ENCODE assay signal across 8 mouse cellular contexts in genomic region chr7:29134693-29135386, GRCm38 (mm10). TPM values are rescaled to one million over a fixed set of nuclear protein-coding genes. Genes with fewer than 3 reads are reported as not detected.
DNase-seq lines count a peak whose midpoint lies in the region; ATAC-seq and TF ChIP-seq lines count a peak whose summit lies in the region.

Gene Rasgrp4, plus strand, starts transcription at chr7:29134851.

- no peak for TF ChIP-seq POLR2A in ES-Bruce4 (IDR thresholded peaks at IDR 0.05; ENCODE audit: insufficient read depth, low read length)
- TF ChIP-seq POLR2A in cerebellum, adult 2 months (IDR thresholded peaks at IDR 0.05; ENCODE audit: borderline replicate concordance, insufficient read depth, low read length), result no peak

- H3K4me2 ChIP-seq in heart, postnatal 0 days (ENCODE audit: low read depth, low read length), result peak within 1 kb of the TSS; percentile 46
- H3K4me2 ChIP-seq in limb, embryonic 15.5 days, result peak within 1 kb of the TSS; percentile 43
- H3K4me2 ChIP-seq in midbrain, embryonic 14.5 days (ENCODE audit: low read length), result peak within 1 kb of the TSS; percentile 52

- no peaks in the 10 kb centered on the region for H3K9me3 ChIP-seq in ES-Bruce4 (replicated peaks; ENCODE audit: control insufficient read depth, insufficient read depth, low read length, poor library complexity, severe bottlenecking)
- H3K9me3 ChIP-seq in heart, postnatal 0 days (replicated peaks; ENCODE audit: control insufficient read depth, low read length), result no peaks in the 10 kb centered on the region
- no peaks in the 10 kb centered on the region for H3K9me3 ChIP-seq in limb, embryonic 15.5 days
- H3K9me3 ChIP-seq in midbrain, embryonic 14.5 days (ENCODE audit: control insufficient read depth, low read length), result no peaks in the 10 kb centered on the region

- no peak for DNase-seq in heart, postnatal 0 days (ENCODE audit: low spot score)
- DNase-seq in midbrain, embryonic 14.5 days, result peak; percentile 48
- DNase-seq in thymus, postnatal 0 days (ENCODE audit: low spot score), result peak; percentile 88
- no peak for DNase-seq in cerebellum, adult 2 months
- no peak for DNase-seq in layer of hippocampus, adult 9-11 months

- no peak within 1 kb of the TSS for H3K27ac ChIP-seq in ES-Bruce4 (ENCODE audit: insufficient read depth, low read length)
- no peak within 1 kb of the TSS; the same call in 1 of the 2 replicates for H3K27ac ChIP-seq in brown adipose tissue, adult 24 weeks (replicated peaks; ENCODE audit: low read depth, low read length)
- H3K27ac ChIP-seq in heart, postnatal 0 days (ENCODE audit: low read depth), result no peak within 1 kb of the TSS
- H3K27ac ChIP-seq in limb, embryonic 15.5 days, result no peak within 1 kb of the TSS
- H3K27ac ChIP-seq in midbrain, embryonic 14.5 days (replicated peaks; ENCODE audit: low read depth, low read length), result no peak within 1 kb of the TSS
- H3K27ac ChIP-seq in cerebellum, adult 2 months (ENCODE audit: insufficient read depth, low read length), result no peak within 1 kb of the TSS

- H3K27me3 ChIP-seq in ES-Bruce4 (ENCODE audit: control insufficient read depth, insufficient read depth, low read length, poor library complexity, severe bottlenecking), result no peaks in the 10 kb centered on the region
- H3K27me3 ChIP-seq in heart, postnatal 0 days (ENCODE audit: control insufficient read depth, insufficient read depth, low read length), result peaks cover 8% of the 10 kb centered on the region
- H3K27me3 ChIP-seq in limb, embryonic 15.5 days, result peaks cover 12% of the 10 kb centered on the region; the same call in 1 of the 2 replicates
- H3K27me3 ChIP-seq in midbrain, embryonic 14.5 days (ENCODE audit: control insufficient read depth, insufficient read depth, low read length), result peaks cover 10% of the 10 kb centered on the region; the same call in 1 of the 2 replicates
- peaks cover 2% of the 10 kb centered on the region; the same call in 1 of the 2 replicates for H3K27me3 ChIP-seq in cerebellum, adult 2 months (ENCODE audit: control insufficient read depth, insufficient read depth, low read length)

- no peak for TF ChIP-seq CTCF in ES-Bruce4 (IDR thresholded peaks at IDR 0.05; ENCODE audit: low read depth, low read length)
- no peak for TF ChIP-seq CTCF in heart, postnatal 0 days (IDR thresholded peaks at IDR 0.05; ENCODE audit: low read depth)
- no peak for TF ChIP-seq CTCF in cerebellum, adult 2 months (IDR thresholded peaks at IDR 0.05; ENCODE audit: borderline replicate concordance, insufficient read depth, low read depth, low read length)

- 0 out of 2 replicates have a peak, but pooled peaks have one; percentile 44 for TF ChIP-seq EP300 in ES-Bruce4 (IDR thresholded peaks at IDR 0.05; ENCODE audit: insufficient read depth, low read depth, low read length)
- TF ChIP-seq EP300 in heart, postnatal 0 days (IDR thresholded peaks at IDR 0.05; ENCODE audit: low read depth), result no peak

- H3K9ac ChIP-seq in ES-Bruce4 (ENCODE audit: low read depth, poor library complexity, severe bottlenecking), result peak within 1 kb of the TSS; percentile 41
- no peak within 1 kb of the TSS for H3K9ac ChIP-seq in heart, postnatal 0 days (replicated peaks; ENCODE audit: low read depth, low read length)
- H3K9ac ChIP-seq in limb, embryonic 15.5 days, result no peak within 1 kb of the TSS
- H3K9ac ChIP-seq in midbrain, embryonic 14.5 days (replicated peaks; ENCODE audit: low read length), result peak within 1 kb of the TSS; percentile 42; the same call in 1 of the 2 replicates

- no peaks in the 10 kb centered on the region for H3K36me3 ChIP-seq in ES-Bruce4 (ENCODE audit: control insufficient read depth, insufficient read depth, low read length, poor library complexity, severe bottlenecking)
- H3K36me3 ChIP-seq in heart, postnatal 0 days (replicated peaks; ENCODE audit: control insufficient read depth, insufficient read depth, low read length), result no peaks in the 10 kb centered on the region
- no peaks in the 10 kb centered on the region for H3K36me3 ChIP-seq in limb, embryonic 15.5 days
- no peaks in the 10 kb centered on the region for H3K36me3 ChIP-seq in midbrain, embryonic 14.5 days (ENCODE audit: control insufficient read depth, insufficient read depth, low read length)

- no peaks in the 10 kb centered on the region for H3K4me1 ChIP-seq in ES-Bruce4 (ENCODE audit: control insufficient read depth, insufficient read depth, low read length)
- no peaks in the 10 kb centered on the region for H3K4me1 ChIP-seq in brown adipose tissue, adult 24 weeks (ENCODE audit: control insufficient read depth, insufficient read depth, insufficient read length, low read length)
- H3K4me1 ChIP-seq in heart, postnatal 0 days (ENCODE audit: control insufficient read depth, insufficient read depth), result no peaks in the 10 kb centered on the region
- H3K4me1 ChIP-seq in limb, embryonic 15.5 days, result peaks cover 9% of the 10 kb centered on the region
- H3K4me1 ChIP-seq in midbrain, embryonic 14.5 days (ENCODE audit: control insufficient read depth, insufficient read depth, low read length), result no peaks in the 10 kb centered on the region
- no peaks in the 10 kb centered on the region for H3K4me1 ChIP-seq in cerebellum, adult 2 months (ENCODE audit: control insufficient read depth, insufficient read depth, low read length)

- ATAC-seq in heart, postnatal 0 days (ENCODE audit: insufficient read depth, low read depth), result no peak
- ATAC-seq in limb, embryonic 15.5 days (ENCODE audit: insufficient number of reproducible peaks, low FRiP score, low TSS enrichment, low read depth), result no peak
- no peak for ATAC-seq in midbrain, embryonic 14.5 days (ENCODE audit: low FRiP score, low TSS enrichment)

- WGBS in heart, postnatal 0 days, result under 1% methylated on average over 16 of the region's 20 CpGs
- 1% methylated on average over 15 of the region's 20 CpGs for WGBS in limb, embryonic 15.5 days
- under 1% methylated on average over 19 of the region's 20 CpGs for WGBS in midbrain, embryonic 14.5 days
- 0% methylated on average over 12 of the region's 20 CpGs for WGBS in cerebellum, adult 2 months

- peak within 1 kb of the TSS; percentile 69 for H3K4me3 ChIP-seq in ES-Bruce4 (ENCODE audit: low read depth, low read length)
- peak within 1 kb of the TSS; percentile 53 for H3K4me3 ChIP-seq in brown adipose tissue, adult 24 weeks (ENCODE audit: insufficient read depth, low read depth, low read length)
- peak within 1 kb of the TSS; percentile 31; the same call in 1 of the 2 replicates for H3K4me3 ChIP-seq in heart, postnatal 0 days (ENCODE audit: low read depth, low read length)
- H3K4me3 ChIP-seq in limb, embryonic 15.5 days, result peak within 1 kb of the TSS; percentile 24
- H3K4me3 ChIP-seq in midbrain, embryonic 14.5 days (replicated peaks; ENCODE audit: low read depth, low read length), result peak within 1 kb of the TSS; percentile 18; the same call in 1 of the 2 replicates
- H3K4me3 ChIP-seq in cerebellum, adult 2 months (replicated peaks; ENCODE audit: insufficient read depth, low read depth, low read length), result no peak within 1 kb of the TSS

RNA-seq across cellular contexts. Expression of gene Rasgrp4, which starts in this region (rescaled TPM):
- 23.0 and 31.5 TPM in 2 replicates for polyA plus RNA-seq in ES-Bruce4 (2011; ENCODE audit: insufficient read depth, insufficient read length, low read depth, missing spikeins)
- polyA plus RNA-seq in brown adipose tissue, adult 24 weeks (2012; ENCODE audit: insufficient read depth, insufficient read length, missing spikeins), result 1.0 and 2.7 TPM in 2 replicates
- total RNA-seq in heart, postnatal 0 days (2014; rRNA removed; ENCODE audit: low replicate concordance), result 0.19 and 1.9 TPM in 2 replicates
- polyA plus RNA-seq in heart, postnatal 0 days (2015; fragmentation: Nextera tagmentation; extraction: Ambion mirVana), result 0.18 and 0.79 TPM in 2 replicates
- 0.84 and 1.1 TPM in 2 replicates for polyA plus RNA-seq in limb, embryonic 15.5 days (2015; fragmentation: Nextera tagmentation; extraction: Ambion mirVana)
- 0.70 and 0.86 TPM in 2 replicates for polyA plus RNA-seq in midbrain, embryonic 14.5 days (2014; fragmentation: Nextera tagmentation; extraction: Ambion mirVana)
- 2.2 and 3.4 TPM in 2 replicates for polyA plus RNA-seq in thymus, postnatal 0 days (2015; fragmentation: Nextera tagmentation; extraction: Ambion mirVana)
- polyA plus RNA-seq in cerebellum, adult 2 months (2012; rRNA removed), result 1.2 and 1.5 TPM in 2 replicates

Comparison
In these comparisons a context has a peak if more than half of its experiments do, and no peak if none do; other contexts are left out.
1. Peak in DNase-seq, H3K4me3 ChIP-seq, H3K9ac ChIP-seq and H3K4me2 ChIP-seq in midbrain, embryonic 14.5 days; RNA of the gene not detected or under 1 TPM.